Mouse (Mus musculus): ENCODE data around the gene Gm20481.
A peak's percentile ranks its signal among the peaks of the same experiment; 100 is the strongest.
"Not testable (repeated sequence)": the region's sequence is repeated elsewhere in the genome, so short reads cannot be mapped to it uniquely, and the experiment has no call there.

Gene Gm20481

GRCm38 (mm10) chr17:34951636-34952377, 17.9 kb upstream of the Gm20481 start:
- no peak for DNase-seq (ENCODE audit: low read depth)

- DNase-seq (ENCODE audit: low read depth), result peak; percentile 91
Observed at GRCm38 (mm10) chr17:34952378-34953040, 17.2 kb upstream of the Gm20481 start.

GRCm38 (mm10) chr17:34953258-34953657, 16.5 kb upstream of the Gm20481 start:
- no peak for DNase-seq (ENCODE audit: low read depth)

GRCm38 (mm10) chr17:34953904-34954303, 15.8 kb upstream of the Gm20481 start:
- DNase-seq (ENCODE audit: low read depth), result no peak

GRCm38 (mm10) chr17:34954831-34955230, 14.9 kb upstream of the Gm20481 start:
- no peak for DNase-seq (ENCODE audit: low read depth)

GRCm38 (mm10) chr17:34955884-34956283, 13.8 kb upstream of the Gm20481 start:
- no peak for DNase-seq (ENCODE audit: low read depth)

GRCm38 (mm10) chr17:34956340-34956739, 13.4 kb upstream of the Gm20481 start:
- peak; percentile 74 for DNase-seq (ENCODE audit: low read depth)

- not testable (repeated sequence) for DNase-seq (ENCODE audit: low read depth)
Observed at GRCm38 (mm10) chr17:34957291-34957690, 12.4 kb upstream of the Gm20481 start.

GRCm38 (mm10) chr17:34957966-34958365, 11.7 kb upstream of the Gm20481 start:
- not testable (repeated sequence) for DNase-seq (ENCODE audit: low read depth)

- DNase-seq (ENCODE audit: low read depth), result not testable (repeated sequence)
Observed at GRCm38 (mm10) chr17:34958734-34959129, 11.0 kb upstream of the Gm20481 start.

- peak; percentile 79 for DNase-seq (ENCODE audit: low read depth)
Observed at GRCm38 (mm10) chr17:34959130-34959778, 10.5 kb upstream of the Gm20481 start, which contains the start of gene Hspa1b. TSS of gene Hspa1b (minus strand) at chr17:34959238.

- peak; percentile 65 for DNase-seq (ENCODE audit: low read depth)
Observed at GRCm38 (mm10) chr17:34959881-34960515, 9.7 kb upstream of the Gm20481 start.

GRCm38 (mm10) chr17:34960702-34961493, 8.8 kb upstream of the Gm20481 start:
- peak; percentile 38 for DNase-seq (ENCODE audit: low read depth)

- DNase-seq (ENCODE audit: low read depth), result no peak
Observed at GRCm38 (mm10) chr17:34962125-34962524, 7.6 kb upstream of the Gm20481 start.

GRCm38 (mm10) chr17:34962841-34963240, 6.9 kb upstream of the Gm20481 start:
- DNase-seq (ENCODE audit: low read depth), result no peak

- no peak for DNase-seq (ENCODE audit: low read depth)
Observed at GRCm38 (mm10) chr17:34964640-34965049, 5.1 kb upstream of the Gm20481 start.

GRCm38 (mm10) chr17:34965627-34966026, 4.1 kb upstream of the Gm20481 start:
- DNase-seq (ENCODE audit: low read depth), result no peak

- not testable (repeated sequence) for DNase-seq (ENCODE audit: low read depth)
Observed at GRCm38 (mm10) chr17:34970850-34971249, 1.1 kb downstream of the Gm20481 start.

- DNase-seq (ENCODE audit: low read depth), result not testable (repeated sequence)
Observed at GRCm38 (mm10) chr17:34971694-34972068, 2.0 kb downstream of the Gm20481 start.

- peak; percentile 85 for DNase-seq (ENCODE audit: low read depth)
Observed at GRCm38 (mm10) chr17:34972069-34972749, 2.5 kb downstream of the Gm20481 start, which contains the start of the genes Hspa1a and Hspa1l. TSS of gene Hspa1a (minus strand) at chr17:34972156. TSS of gene Hspa1l (plus strand) at chr17:34972703.
